Mouse (Mus musculus) adrenal gland, adult 18-20 months (tissue): Measurements from ENCODE around the gene Hoxd10. TPM values are rescaled to one million over a fixed set of nuclear protein-coding genes. Genes with fewer than 3 reads are reported as not detected.

Experiments
- DNase-seq, 2 experiments: peaks; one replicate each; pipeline ENCODE4 v3.0.0; 2021 to 2022; ENCODE audit warnings: low spot score in 2 of 2
- total RNA-seq, 2 experiments: library from RNA; stranded (reverse); gene quantifications; 1 replicate in 1 of 2; 2 replicates in 1 of 2; pipeline ENCODE4 v1.2.3; 2021

Hoxd10 gene
- total RNA-seq, 2 experiments from 2014 or later = not detected

- DNase-seq = no peak
These were observed 11.7 kb upstream of the Hoxd10 start for GRCm38 (mm10) chr2:74679980-74680379.

- DNase-seq = no peak
These were observed 10.9 kb upstream of the Hoxd10 start for GRCm38 (mm10) chr2:74680561-74681398.

- DNase-seq = no peak
These were observed 9.9 kb upstream of the Hoxd10 start for GRCm38 (mm10) chr2:74681594-74682531.

- DNase-seq = no peak
These were observed 8.9 kb upstream of the Hoxd10 start for GRCm38 (mm10) chr2:74682796-74683195.

- no peak for DNase-seq
These were observed 8.2 kb upstream of the Hoxd10 start for GRCm38 (mm10) chr2:74683471-74683951.

GRCm38 (mm10) chr2:74684106-74684505 is 7.6 kb upstream of the Hoxd10 start:
- DNase-seq = no peak

- DNase-seq = no peak
These were observed 6.6 kb upstream of the Hoxd10 start for GRCm38 (mm10) chr2:74685059-74685603.

- DNase-seq = peak in 1 of 2 experiments; percentile 71
These were observed 5.3 kb upstream of the Hoxd10 start for GRCm38 (mm10) chr2:74686301-74686987.

GRCm38 (mm10) chr2:74686988-74687697 is 4.6 kb upstream of the Hoxd10 start:
- no peak for DNase-seq

GRCm38 (mm10) chr2:74687698-74688555 is 3.8 kb upstream of the Hoxd10 start:
- DNase-seq = no peak

GRCm38 (mm10) chr2:74688795-74689573 is 2.7 kb upstream of the Hoxd10 start:
- no peak for DNase-seq

- no peak for DNase-seq
These were observed 2.0 kb upstream of the Hoxd10 start for GRCm38 (mm10) chr2:74689574-74690337.

- no peak for DNase-seq
These were observed 1.4 kb upstream of the Hoxd10 start for GRCm38 (mm10) chr2:74690338-74690716.

GRCm38 (mm10) chr2:74691995-74692807 is 477 bp downstream of the Hoxd10 start:
- DNase-seq = no peak

GRCm38 (mm10) chr2:74692808-74693431 is 1.2 kb downstream of the Hoxd10 start:
- no peak for DNase-seq

- no peak for DNase-seq
These were observed 1.7 kb downstream of the Hoxd10 start for GRCm38 (mm10) chr2:74693432-74693827.
